Mouse (Mus musculus) forebrain, embryonic 11.5 days (tissue): ENCODE data around the gene Pth2. TPM values are rescaled to one million over a fixed set of nuclear protein-coding genes. Genes with fewer than 3 reads are reported as not detected.
"Not testable (repeated sequence)": the region's sequence is repeated elsewhere in the genome, so short reads cannot be mapped to it uniquely, and the experiment has no call there.

Experiments used
- ATAC-seq: fragments of 200-750 bp; cut with Nextera tagmentation; replicated peaks from 2 replicates; pipeline ENCODE4 v1.8.0; 2017; ENCODE audit warnings: moderate TSS enrichment; ENCODE audit not compliant: low FRiP score
- DNase-seq: peaks from one replicate; pipeline ENCODE4 v3.0.0-alpha.2; 2017; ENCODE audit warnings: low spot score
- H3K27ac ChIP-seq: fragments of 300-500 bp; sonication (generic); 2 replicates; pipeline ENCODE4 v1.5.1; 2014; ENCODE audit warnings: low read depth, low read length
- H3K27me3 ChIP-seq: fragments of 300-500 bp; sonication (generic); 2 replicates; pipeline ENCODE4 v1.6.1; 2014; ENCODE audit warnings: mild to moderate bottlenecking, low read length, mixed read lengths; ENCODE audit not compliant: control insufficient read depth, insufficient read depth
- H3K36me3 ChIP-seq: fragments of 300-500 bp; sonication (generic); 2 replicates; pipeline ENCODE4 v1.6.1; 2014; ENCODE audit warnings: mild to moderate bottlenecking, low read length, moderate library complexity, mixed read lengths; ENCODE audit not compliant: control insufficient read depth, insufficient read depth
- H3K4me1 ChIP-seq: fragments of 300-500 bp; sonication (generic); replicated peaks from 2 replicates; pipeline ENCODE4 v1.6.1; 2014; ENCODE audit warnings: low read length, mixed read lengths; ENCODE audit not compliant: control insufficient read depth, insufficient read depth
- H3K4me2 ChIP-seq: fragments of 300-500 bp; sonication (generic); 2 replicates; pipeline ENCODE4 v1.6.1; 2014; ENCODE audit warnings: low read depth, mild to moderate bottlenecking, low read length, moderate library complexity, mixed read lengths; ENCODE audit not compliant: severe bottlenecking
- H3K4me3 ChIP-seq: fragments of 300-500 bp; sonication (generic); 2 replicates; pipeline ENCODE4 v1.5.1; 2014; ENCODE audit warnings: low read depth, low read length
- H3K9ac ChIP-seq: fragments of 300-500 bp; sonication (generic); 2 replicates; pipeline ENCODE4 v1.6.1; 2014; ENCODE audit warnings: low read length
- H3K9me3 ChIP-seq: fragments of 300-500 bp; sonication (generic); 2 replicates; pipeline ENCODE4 v1.6.1; 2016; ENCODE audit warnings: low read length, mixed read lengths; ENCODE audit not compliant: control insufficient read depth
- WGBS: fragments of 180-500 bp; shearing (Covaris S2); extraction: QIAGEN DNeasy Blood & Tissue Kit; methylation state at CpG from one replicate; pipeline ENCODE4 v1.1.7; 2014; 5-methylcytosine and 5-hydroxymethylcytosine counted together
- polyA plus RNA-seq: library from polyadenylated mRNA; unstranded; fragments of >200 nt; fragmentation: Nextera tagmentation; extraction: Ambion mirVana; gene quantifications from 2 replicates; pipeline ENCODE4 v1.2.1, GENCODE M21; 2014

Gene Pth2
- polyA plus RNA-seq, 1 experiment from 2014 or later: not detected

DNA sequence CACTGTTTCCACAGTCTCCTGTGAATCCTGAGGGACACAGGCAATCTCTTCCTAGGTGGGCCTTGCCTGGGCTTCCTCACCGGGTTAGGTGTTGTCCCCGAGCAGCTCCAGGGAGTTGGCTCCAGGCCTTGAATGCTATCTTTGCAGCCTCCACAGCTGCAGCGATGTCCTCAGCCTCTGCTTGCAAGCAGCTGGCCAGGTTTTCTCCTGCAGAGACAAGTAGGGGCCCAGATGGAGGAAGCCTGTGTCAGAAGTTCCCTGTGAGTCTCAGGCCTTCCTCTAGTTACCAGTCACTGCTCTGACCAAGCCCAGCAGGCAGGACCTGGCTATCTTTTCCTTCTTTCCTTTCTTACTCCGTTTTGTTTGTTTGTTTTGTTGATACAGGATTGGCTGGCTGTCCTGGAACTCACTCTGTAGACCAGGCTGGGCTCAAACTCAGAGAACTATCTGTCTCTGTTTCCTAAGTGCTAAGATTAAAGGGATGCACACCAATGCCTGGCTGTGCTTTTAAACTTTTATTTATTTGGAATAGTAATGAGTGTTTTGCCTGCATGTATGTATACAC, 32.2 kb upstream of the Pth2 start:
- Histone ChIP-seq H3K9ac (no peak overlapping the region), H3K4me2 (no peak overlapping the region), H3K27ac (no peak overlapping the region), H3K4me3 (no peak overlapping the region), H3K36me3 (no peaks in the 10 kb centered on the region; the same call in 1 of the 2 replicates), H3K4me1 (peaks cover 3% of the 10 kb centered on the region; the same call in 1 of the 2 replicates), H3K27me3 (no peaks in the 10 kb centered on the region), H3K9me3 (no peaks in the 10 kb centered on the region)
- WGBS: 74% methylated on average over 4 of the region's 4 CpGs
- ATAC-seq: no peak
- no peak for DNase-seq

- no peak for ATAC-seq
- Histone ChIP-seq H3K9me3 (no peaks in the 10 kb centered on the region), H3K27ac (no peak overlapping the region), H3K4me2 (no peak overlapping the region), H3K4me3 (no peak overlapping the region), H3K4me1 (peaks cover 4% of the 10 kb centered on the region; the same call in 1 of the 2 replicates), H3K9ac (no peak overlapping the region; the same call in 1 of the 2 replicates), H3K36me3 (no peaks in the 10 kb centered on the region; the same call in 1 of the 2 replicates), H3K27me3 (no peaks in the 10 kb centered on the region)
- no peak for DNase-seq
- WGBS: 31% methylated on average over 6 of the region's 6 CpGs
Observed at GRCm38 (mm10) chr7:45149545-45149944, 31.2 kb upstream of the Pth2 start.

DNA sequence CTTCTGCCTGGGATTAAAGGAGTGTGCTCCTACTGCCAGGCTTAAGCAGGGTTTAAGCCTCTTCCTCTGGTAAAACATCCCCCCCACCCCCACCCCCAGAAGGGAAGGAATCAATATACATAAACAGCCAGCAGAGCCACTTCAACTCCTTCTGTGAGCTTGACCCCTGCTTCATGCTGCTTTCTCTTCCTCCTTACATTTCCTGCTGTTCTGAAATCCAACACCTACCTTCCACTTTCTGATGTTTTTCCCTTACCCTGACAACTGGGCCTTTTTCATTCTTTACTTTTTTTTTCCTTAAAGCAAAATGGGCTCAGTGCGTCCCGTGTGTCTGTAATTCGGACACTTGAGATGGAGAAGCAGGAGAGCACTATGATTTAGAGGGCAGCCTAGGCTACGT, 30.5 kb upstream of the Pth2 start:
- Histone ChIP-seq H3K9ac (no peak overlapping the region), H3K27ac (no peak overlapping the region), H3K9me3 (no peaks in the 10 kb centered on the region), H3K4me2 (no peak overlapping the region), H3K4me1 (peaks cover 4% of the 10 kb centered on the region; the same call in 1 of the 2 replicates), H3K27me3 (no peaks in the 10 kb centered on the region), H3K4me3 (no peak overlapping the region), H3K36me3 (no peaks in the 10 kb centered on the region; the same call in 1 of the 2 replicates)
- 66% methylated on average over 4 of the region's 4 CpGs for WGBS
- no peak for ATAC-seq
- no peak for DNase-seq

GRCm38 (mm10) chr7:45151303-45151702, 29.5 kb upstream of the Pth2 start:
- no peak for DNase-seq
- Histone ChIP-seq H3K9ac (no peak overlapping the region), H3K9me3 (no peaks in the 10 kb centered on the region), H3K4me1 (peaks cover 4% of the 10 kb centered on the region; the same call in 1 of the 2 replicates), H3K36me3 (no peaks in the 10 kb centered on the region; the same call in 1 of the 2 replicates), H3K4me2 (no peak overlapping the region), H3K27me3 (no peaks in the 10 kb centered on the region), H3K4me3 (no peak overlapping the region), H3K27ac (no peak overlapping the region)
- ATAC-seq: no peak
- WGBS: 76% methylated on average over 11 of the region's 11 CpGs

- not testable (repeated sequence) for H3K4me3 ChIP-seq, H3K27ac ChIP-seq
- 98% methylated on average over 2 of the region's 2 CpGs for WGBS
Observed at GRCm38 (mm10) chr7:45153052-45153451, 27.7 kb upstream of the Pth2 start.

GRCm38 (mm10) chr7:45153586-45153985, 27.2 kb upstream of the Pth2 start:
- peak overlapping the region; percentile 58 for H3K4me3 ChIP-seq

More at GRCm38 (mm10) chr7:45153052-45153451, 27.7 kb upstream of the Pth2 start:
- not testable (repeated sequence) for H3K27me3 ChIP-seq, H3K9me3 ChIP-seq, DNase-seq, H3K36me3 ChIP-seq, ATAC-seq, H3K9ac ChIP-seq, H3K4me1 ChIP-seq
- peak overlapping the region; percentile 87; the same call in 1 of the 2 replicates for H3K4me2 ChIP-seq

DNA sequence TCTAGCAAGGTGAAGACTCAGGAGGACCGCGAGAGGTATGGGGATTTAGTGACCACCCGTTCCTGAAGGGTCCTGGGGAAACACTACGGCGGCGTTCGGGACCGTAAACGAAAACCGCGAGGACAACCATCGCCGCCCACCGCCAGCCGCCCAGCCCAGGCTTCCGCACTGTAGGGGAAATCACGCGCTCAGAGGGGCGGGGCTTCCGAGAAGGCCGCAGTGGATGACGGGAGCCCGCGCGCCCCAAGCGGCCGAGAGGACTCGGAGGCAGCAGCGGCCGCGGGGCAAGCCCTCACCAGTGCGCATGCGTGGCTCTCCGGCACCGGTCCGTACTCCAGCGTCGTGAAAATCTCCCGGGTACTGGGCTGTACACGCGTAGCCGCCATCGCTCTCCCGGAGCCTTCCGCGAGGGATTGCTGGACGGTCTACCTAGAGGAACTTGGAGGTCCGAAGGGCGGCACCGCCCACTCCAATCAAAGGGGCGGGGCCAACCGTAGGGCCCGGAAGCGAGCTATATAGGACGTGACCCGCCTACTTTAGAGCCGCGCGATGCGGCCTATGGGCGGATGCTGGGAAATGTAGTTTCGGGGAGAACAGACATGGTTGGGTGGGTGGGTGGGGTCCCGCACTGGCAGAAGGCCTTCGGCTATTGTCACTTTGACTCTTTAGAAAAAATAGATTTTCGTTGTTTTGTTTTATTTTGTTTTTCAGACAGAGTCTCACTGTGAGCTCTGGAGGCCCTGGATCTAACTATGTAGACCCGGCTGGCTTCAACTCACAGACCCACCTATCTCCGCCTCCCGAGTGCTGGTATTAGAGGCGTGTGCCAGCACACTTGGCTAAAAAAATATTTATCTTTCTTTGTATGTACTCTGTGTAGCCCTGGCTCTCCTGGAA, 26.5 kb upstream of the Pth2 start, which contains the start of the genes Pih1d1 and Aldh16a1:
Gene Pih1d1 (plus strand): TSS at position 208 of the 897 bp plus-strand sequence.
Gene Aldh16a1 (minus strand): TSS at position 489 of the 897 bp plus-strand sequence.
- ATAC-seq (peak; percentile 96), DNase-seq (peak; percentile 99)
- Histone ChIP-seq H3K36me3 (no peaks in the 10 kb centered on the region), H3K9me3 (no peaks in the 10 kb centered on the region), H3K27me3 (no peaks in the 10 kb centered on the region), H3K4me2 (peak within 1 kb of the TSS; percentile 87), H3K4me3 (peak within 1 kb of the TSS; percentile 58), H3K27ac (peak within 1 kb of the TSS; percentile 75), H3K9ac (peak within 1 kb of the TSS; percentile 81), H3K4me1 (peaks cover 4% of the 10 kb centered on the region; the same call in 1 of the 2 replicates)
- 6% methylated on average over 68 of the region's 69 CpGs for WGBS

More at GRCm38 (mm10) chr7:45153586-45153985, 27.2 kb upstream of the Pth2 start:
- H3K27ac ChIP-seq: peak overlapping the region; percentile 75; the same call in 1 of the 2 replicates
- no peaks in the 10 kb centered on the region for H3K27me3 ChIP-seq
- no peaks in the 10 kb centered on the region for H3K9me3 ChIP-seq
- peak overlapping the region; percentile 87 for H3K4me2 ChIP-seq
- DNase-seq (no peak), ATAC-seq (no peak)
- no peaks in the 10 kb centered on the region for H3K36me3 ChIP-seq
- peaks cover 4% of the 10 kb centered on the region; the same call in 1 of the 2 replicates for H3K4me1 ChIP-seq
- WGBS: 4% methylated on average over 5 of the region's 5 CpGs
- H3K9ac ChIP-seq: peak overlapping the region; percentile 81

- 82% methylated on average over 12 of the region's 12 CpGs for WGBS
- ATAC-seq (no peak), DNase-seq (no peak)
- H3K27me3 ChIP-seq: no peaks in the 10 kb centered on the region
- H3K4me2 ChIP-seq: peak overlapping the region; percentile 40
- no peaks in the 10 kb centered on the region for H3K9me3 ChIP-seq
- peak overlapping the region; percentile 58 for H3K4me3 ChIP-seq
- no peak overlapping the region for H3K27ac ChIP-seq
- H3K36me3 ChIP-seq: no peaks in the 10 kb centered on the region
- peaks cover 4% of the 10 kb centered on the region; the same call in 1 of the 2 replicates for H3K4me1 ChIP-seq
- no peak overlapping the region for H3K9ac ChIP-seq
Observed at GRCm38 (mm10) chr7:45154993-45155514, 25.7 kb upstream of the Pth2 start.
